Mouse (Mus musculus) lung, embryonic 14.5 days (tissue): ENCODE results near the gene Ttyh2. TPM values are rescaled to one million over a fixed set of nuclear protein-coding genes. Genes with fewer than 3 reads are reported as not detected.

Experiments used
- ATAC-seq: fragments of 200-750 bp; cut with Nextera tagmentation; 2 replicates; pipeline ENCODE4 v1.8.0; 2017; ENCODE audit warnings: mild to moderate bottlenecking, moderate TSS enrichment, moderate library complexity; ENCODE audit not compliant: insufficient read depth
- DNase-seq: peaks from one replicate; pipeline ENCODE4 v3.0.0-alpha.2; 2015
- H3K27ac ChIP-seq: fragments of 300-500 bp; sonication (generic); 2 replicates; pipeline ENCODE4 v1.5.1; 2014; ENCODE audit warnings: low read depth, mild to moderate bottlenecking, moderate library complexity
- H3K27me3 ChIP-seq: fragments of 300-500 bp; sonication (generic); 2 replicates; pipeline ENCODE4 v1.6.1; 2014; ENCODE audit warnings: low read length, control low read depth; ENCODE audit not compliant: insufficient read depth
- H3K36me3 ChIP-seq: fragments of 300-500 bp; sonication (generic); 2 replicates; pipeline ENCODE4 v1.6.1; 2014; ENCODE audit warnings: control low read depth; ENCODE audit not compliant: insufficient read depth
- H3K4me1 ChIP-seq: fragments of 300-500 bp; sonication (generic); 2 replicates; pipeline ENCODE4 v1.6.1; 2014; ENCODE audit warnings: antibody characterized with exemption, control low read depth; ENCODE audit not compliant: insufficient read depth
- H3K4me2 ChIP-seq: fragments of 300-500 bp; sonication (generic); 2 replicates; pipeline ENCODE4 v1.6.1; 2014; ENCODE audit warnings: mild to moderate bottlenecking
- H3K4me3 ChIP-seq: fragments of 300-500 bp; sonication (generic); 2 replicates; pipeline ENCODE4 v1.5.1; 2014; ENCODE audit warnings: low read depth, low read length
- H3K9ac ChIP-seq: fragments of 300-500 bp; sonication (generic); 2 replicates; pipeline ENCODE4 v1.6.1; 2014
- H3K9me3 ChIP-seq: fragments of 300-500 bp; sonication (generic); 2 replicates; pipeline ENCODE4 v1.6.1; 2016; ENCODE audit warnings: low read depth, low read length, control low read depth
- CTCF ChIP-seq: IDR thresholded peaks from 2 replicates; pipeline ENCODE4 v1.5.1; 2016; ENCODE audit warnings: antibody characterized with exemption, low read depth
- WGBS: fragments of 180-500 bp; shearing (Covaris S2); extraction: QIAGEN DNeasy Blood & Tissue Kit; methylation state at CpG from one replicate; pipeline ENCODE4 v1.1.7; 2014; 5-methylcytosine and 5-hydroxymethylcytosine counted together
- polyA plus RNA-seq: library from polyadenylated mRNA; unstranded; fragments of >200 nt; fragmentation: Nextera tagmentation; extraction: Ambion mirVana; gene quantifications from 2 replicates; pipeline ENCODE4 v1.2.1, GENCODE M21; 2014

The Ttyh2 gene
- polyA plus RNA-seq, 1 experiment from 2014 or later, result 13.1 TPM

GRCm38 (mm10) chr11:114706358-114706757 lies 31.1 kb downstream of the Ttyh2 start:
- no peak for DNase-seq
- no peaks in the 10 kb centered on the region for H3K36me3 ChIP-seq
- H3K4me2 ChIP-seq, result no peak overlapping the region
- no peak overlapping the region for H3K9ac ChIP-seq
- H3K4me3 ChIP-seq, result no peak overlapping the region
- no peaks in the 10 kb centered on the region for H3K9me3 ChIP-seq
- ATAC-seq, result no peak
- H3K4me1 ChIP-seq, result no peaks in the 10 kb centered on the region
- no peaks in the 10 kb centered on the region for H3K27me3 ChIP-seq
- no peak overlapping the region for H3K27ac ChIP-seq
- no peak for TF ChIP-seq CTCF
- WGBS, result 74% methylated on average over 5 of the region's 5 CpGs

GRCm38 (mm10) chr11:114711393-114711792 lies 36.2 kb downstream of the Ttyh2 start:
- H3K27ac ChIP-seq, result no peak overlapping the region
- H3K9me3 ChIP-seq, result no peaks in the 10 kb centered on the region
- H3K36me3 ChIP-seq, result no peaks in the 10 kb centered on the region
- TF ChIP-seq CTCF, result no peak
- WGBS, result 79% methylated on average over 3 of the region's 3 CpGs
- ATAC-seq, result no peak
- H3K9ac ChIP-seq, result no peak overlapping the region
- no peaks in the 10 kb centered on the region for H3K27me3 ChIP-seq
- no peak overlapping the region for H3K4me2 ChIP-seq
- no peak for DNase-seq
- no peak overlapping the region for H3K4me3 ChIP-seq
- H3K4me1 ChIP-seq, result no peaks in the 10 kb centered on the region

GRCm38 (mm10) chr11:114711861-114712260 lies 36.6 kb downstream of the Ttyh2 start:
- ATAC-seq (no peak), DNase-seq (no peak)
- Histone ChIP-seq H3K4me3 (no peak overlapping the region), H3K27me3 (no peaks in the 10 kb centered on the region), H3K4me2 (no peak overlapping the region), H3K36me3 (no peaks in the 10 kb centered on the region), H3K27ac (no peak overlapping the region), H3K9ac (no peak overlapping the region), H3K4me1 (no peaks in the 10 kb centered on the region), H3K9me3 (no peaks in the 10 kb centered on the region)
- WGBS, result 58% methylated on average over 12 of the region's 12 CpGs
- no peak for TF ChIP-seq CTCF

- no peak for TF ChIP-seq CTCF
- H3K9ac ChIP-seq, result no peak overlapping the region
- no peaks in the 10 kb centered on the region for H3K36me3 ChIP-seq
- H3K4me2 ChIP-seq, result no peak overlapping the region
- no peak overlapping the region for H3K4me3 ChIP-seq
- no peaks in the 10 kb centered on the region for H3K9me3 ChIP-seq
- H3K4me1 ChIP-seq, result no peaks in the 10 kb centered on the region
- no peak overlapping the region for H3K27ac ChIP-seq
- no peaks in the 10 kb centered on the region for H3K27me3 ChIP-seq
- WGBS, result 83% methylated on average over 6 of the region's 6 CpGs
- DNase-seq (no peak), ATAC-seq (no peak)
Observed at GRCm38 (mm10) chr11:114714526-114714925, 39.3 kb downstream of the Ttyh2 start.

- Histone ChIP-seq H3K36me3 (no peaks in the 10 kb centered on the region), H3K4me3 (no peak overlapping the region), H3K4me1 (no peaks in the 10 kb centered on the region), H3K9ac (no peak overlapping the region), H3K27me3 (no peaks in the 10 kb centered on the region), H3K27ac (no peak overlapping the region), H3K9me3 (no peaks in the 10 kb centered on the region), H3K4me2 (no peak overlapping the region)
- no peak for ATAC-seq
- TF ChIP-seq CTCF, result no peak
- no peak for DNase-seq
- 59% methylated on average over 7 of the region's 7 CpGs for WGBS
Observed at GRCm38 (mm10) chr11:114715531-114715930, 40.3 kb downstream of the Ttyh2 start.

- 0 out of 2 replicates have a peak, but pooled peaks cover 5% of the 10 kb centered on the region for H3K4me1 ChIP-seq
- DNase-seq, result no peak
- 89% methylated on average over 10 of the region's 10 CpGs for WGBS
- H3K9me3 ChIP-seq, result no peaks in the 10 kb centered on the region
- no peak overlapping the region for H3K9ac ChIP-seq
- no peak overlapping the region for H3K4me3 ChIP-seq
- no peaks in the 10 kb centered on the region for H3K36me3 ChIP-seq
- ATAC-seq, result no peak
- H3K27ac ChIP-seq, result no peak overlapping the region
- no peaks in the 10 kb centered on the region for H3K27me3 ChIP-seq
- no peak for TF ChIP-seq CTCF
- H3K4me2 ChIP-seq, result no peak overlapping the region
Observed at GRCm38 (mm10) chr11:114720535-114720934, 45.3 kb downstream of the Ttyh2 start.

GRCm38 (mm10) chr11:114722438-114722837 lies 47.2 kb downstream of the Ttyh2 start:
- Histone ChIP-seq H3K36me3 (no peaks in the 10 kb centered on the region), H3K4me3 (no peak overlapping the region), H3K9ac (no peak overlapping the region), H3K9me3 (no peaks in the 10 kb centered on the region; the same call in 1 of the 2 replicates), H3K4me1 (0 out of 2 replicates have a peak, but pooled peaks cover 5% of the 10 kb centered on the region), H3K4me2 (no peak overlapping the region), H3K27ac (no peak overlapping the region), H3K27me3 (no peaks in the 10 kb centered on the region)
- TF ChIP-seq CTCF, result no peak
- DNase-seq, result no peak
- WGBS, result 75% methylated on average over 8 of the region's 8 CpGs
- no peak for ATAC-seq

GRCm38 (mm10) chr11:114723030-114723429 lies 47.8 kb downstream of the Ttyh2 start:
- no peak overlapping the region for H3K4me2 ChIP-seq
- WGBS, result 64% methylated on average over 13 of the region's 13 CpGs
- ATAC-seq, result no peak

More at GRCm38 (mm10) chr11:114723030-114723429, 47.8 kb downstream of the Ttyh2 start:
- Histone ChIP-seq H3K9me3 (no peaks in the 10 kb centered on the region; the same call in 1 of the 2 replicates), H3K27ac (no peak overlapping the region), H3K36me3 (no peaks in the 10 kb centered on the region), H3K4me3 (no peak overlapping the region), H3K4me1 (0 out of 2 replicates have a peak, but pooled peaks cover 5% of the 10 kb centered on the region), H3K27me3 (no peaks in the 10 kb centered on the region), H3K9ac (no peak overlapping the region)
- DNase-seq, result no peak
- TF ChIP-seq CTCF, result no peak
